Mouse (Mus musculus) layer of hippocampus, postnatal 36 days (tissue): ENCODE measurements at regions not wholly inside any gene's neighbourhood (a gene's known extent, or its start where the extent isn't known, plus 50 kb on each side); places are given as distances from the start of the nearest gene placed in this dataset.
A peak's percentile ranks its signal among the peaks of the same experiment; 100 is the strongest.

ENCODE experiments used
- DNase-seq, 2 experiments: peaks; one replicate each; pipeline ENCODE4 v3.0.0; 2022

- DNase-seq, result no peak
Measured at GRCm38 (mm10) chr9:120769056-120769455, 160.0 kb upstream of the Ctnnb1 start.

GRCm38 (mm10) chr9:120769679-120770078, 159.3 kb upstream of the Ctnnb1 start:
- DNase-seq, result no peak

- no peak for DNase-seq
Measured at GRCm38 (mm10) chr9:120770886-120771285, 158.1 kb upstream of the Ctnnb1 start.

GRCm38 (mm10) chr9:120771896-120772530, 157.0 kb upstream of the Ctnnb1 start:
- no peak for DNase-seq

GRCm38 (mm10) chr9:120774251-120774650, 154.8 kb upstream of the Ctnnb1 start:
- DNase-seq, result no peak

- DNase-seq, result no peak
Measured at GRCm38 (mm10) chr9:120774772-120775171, 154.2 kb upstream of the Ctnnb1 start.

GRCm38 (mm10) chr9:120775721-120776120, 153.3 kb upstream of the Ctnnb1 start:
- no peak for DNase-seq

- no peak for DNase-seq
Measured at GRCm38 (mm10) chr9:120776456-120777001, 152.5 kb upstream of the Ctnnb1 start.

GRCm38 (mm10) chr9:120777016-120777415, 152.0 kb upstream of the Ctnnb1 start:
- DNase-seq, result no peak

GRCm38 (mm10) chr9:120777501-120777900, 151.5 kb upstream of the Ctnnb1 start:
- DNase-seq, result no peak

- no peak for DNase-seq
Measured at GRCm38 (mm10) chr9:120778423-120778822, 150.6 kb upstream of the Ctnnb1 start.

- DNase-seq, result no peak
Measured at GRCm38 (mm10) chr9:120794210-120794609, 134.8 kb upstream of the Ctnnb1 start.

GRCm38 (mm10) chr9:120796111-120796880, 132.7 kb upstream of the Ctnnb1 start:
- DNase-seq, result no peak

- peak; percentile 16 to 22 for DNase-seq
Measured at GRCm38 (mm10) chr9:120797996-120798663, 130.9 kb upstream of the Ctnnb1 start.

GRCm38 (mm10) chr9:120798901-120799300, 130.1 kb upstream of the Ctnnb1 start:
- DNase-seq, result no peak

GRCm38 (mm10) chr9:120802646-120803045, 126.4 kb upstream of the Ctnnb1 start:
- DNase-seq, result no peak

- DNase-seq, result no peak
Measured at GRCm38 (mm10) chr9:120804760-120805294, 124.2 kb upstream of the Ctnnb1 start.

- DNase-seq, result peak in 1 of 2 experiments; percentile 13
Measured at GRCm38 (mm10) chr9:120808741-120809425, 120.1 kb upstream of the Ctnnb1 start.

GRCm38 (mm10) chr9:120811522-120811921, 117.5 kb upstream of the Ctnnb1 start:
- no peak for DNase-seq

- DNase-seq, result no peak
Measured at GRCm38 (mm10) chr9:120812667-120813210, 116.3 kb upstream of the Ctnnb1 start.

- DNase-seq, result no peak
Measured at GRCm38 (mm10) chr9:120814286-120814685, 114.7 kb upstream of the Ctnnb1 start.

- DNase-seq, result no peak
Measured at GRCm38 (mm10) chr9:120818726-120819317, 110.2 kb upstream of the Ctnnb1 start.
